Mouse (Mus musculus) G1E (cell line): ENCODE data around the gene Fbxw5. TPM values are rescaled to one million over a fixed set of nuclear protein-coding genes. Genes with fewer than 3 reads are reported as not detected.

Source experiments
- ATAC-seq: 2 replicates; pipeline ENCODE4 v1.8.0; 2016; ENCODE audit warnings: mild to moderate bottlenecking; ENCODE audit not compliant: insufficient number of reproducible peaks, poor library complexity, low FRiP score, severe bottlenecking; ENCODE audit errors: extremely low read depth
- DNase-seq: peaks from one replicate; pipeline ENCODE4 v3.0.0; 2012; ENCODE audit warnings: low spot score
- H3K27me3 ChIP-seq: 2 replicates; pipeline ENCODE4 v1.6.1; 2012; ENCODE audit warnings: mild to moderate bottlenecking, low read length, inconsistent platforms; ENCODE audit not compliant: insufficient read depth
- H3K36me3 ChIP-seq: replicated peaks from 2 replicates; pipeline ENCODE3; 2012; ENCODE audit warnings: mild to moderate bottlenecking, inconsistent platforms
- H3K4me1 ChIP-seq: 2 replicates; pipeline ENCODE4 v1.6.1; 2012; ENCODE audit warnings: low read depth, low read length, inconsistent platforms, mixed read lengths; ENCODE audit not compliant: insufficient read depth
- H3K4me3 ChIP-seq: 2 replicates; pipeline ENCODE4 v1.5.1; 2012; ENCODE audit warnings: low read depth, mild to moderate bottlenecking, inconsistent platforms, low read length, moderate library complexity, mixed read lengths
- H3K9me3 ChIP-seq: replicated peaks from 2 replicates; pipeline ENCODE4 v1.6.1; 2012; ENCODE audit warnings: inconsistent platforms
- CTCF ChIP-seq: IDR thresholded peaks from 2 replicates; pipeline ENCODE4 v1.5.1; 2012; ENCODE audit warnings: low read depth, low read length, inconsistent platforms, mixed read lengths
- GATA1 ChIP-seq: IDR thresholded peaks from 2 replicates; pipeline ENCODE4 v1.6.1; 2012; ENCODE audit warnings: borderline replicate concordance, low read length, inconsistent platforms, mixed read lengths
- GATA2 ChIP-seq: IDR thresholded peaks from 2 replicates; pipeline ENCODE4 v1.6.1; 2012; ENCODE audit warnings: low read depth, low read length, inconsistent platforms, borderline replicate concordance
- POLR2AphosphoS5 ChIP-seq: IDR thresholded peaks from 2 replicates; pipeline ENCODE4 v1.6.1; 2012; ENCODE audit warnings: low read depth, low read length, inconsistent platforms; ENCODE audit not compliant: insufficient replicate concordance
- TAL1 ChIP-seq: conservative IDR thresholded peaks from 2 replicates; pipeline ENCODE4 v1.6.1; 2012; ENCODE audit warnings: low read depth, low read length, inconsistent platforms, mixed read lengths
- polyA plus RNA-seq: library from polyadenylated mRNA; stranded (reverse); fragments of >175 nt; gene quantifications from 2 replicates; pipeline ENCODE4 v1.2.3, GENCODE M21; 2012
- total RNA-seq, 2 experiments: library from RNA; stranded (forward) in 1 of 2; stranded (reverse) in 1 of 2; fragments of 200-1000 nt in 1 of 2; fragments of >200 nt in 1 of 2; fragmentation: Nextera tagmentation in 1 of 2; gene quantifications; 2 replicates each; pipeline ENCODE4 v1.2.3; 2014 to 2017

The Fbxw5 gene
- total and polyA plus RNA-seq, 3 experiments, result 21.1 to 48.3 (median 35.5) TPM

DNA sequence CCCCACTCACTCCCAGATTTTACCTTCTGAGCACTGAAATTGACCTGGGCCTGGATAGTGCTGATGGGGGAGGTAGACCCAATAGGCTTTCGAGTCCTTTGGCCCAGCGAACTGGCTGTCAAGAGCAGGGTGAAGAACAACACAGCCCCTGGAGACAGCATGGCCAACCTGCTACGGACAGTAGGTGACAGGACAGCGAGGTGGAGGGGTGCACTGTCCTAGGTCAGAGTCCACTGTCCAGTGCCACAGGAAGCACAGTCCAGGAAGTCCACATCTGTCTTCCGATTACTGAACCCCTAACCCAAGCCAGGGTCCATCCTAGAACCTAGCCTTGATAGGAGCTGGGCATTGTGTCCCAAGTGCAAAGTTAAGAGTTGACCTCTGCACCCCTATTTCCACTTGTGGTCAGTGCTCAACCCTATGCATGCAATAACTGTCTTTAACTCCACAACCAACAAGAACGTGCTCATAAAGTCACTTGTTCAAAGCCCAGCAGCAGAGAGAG is 427 bp upstream of the Fbxw5 start:
- no peaks in the 10 kb centered on the region for H3K9me3 ChIP-seq
- H3K36me3 ChIP-seq, result peaks cover 36% of the 10 kb centered on the region
- peaks cover 60% of the 10 kb centered on the region for H3K4me1 ChIP-seq
- TF ChIP-seq GATA1, result no peak
- no peak for TF ChIP-seq POLR2AphosphoS5
- no peak for TF ChIP-seq GATA2
- TF ChIP-seq CTCF, result no peak
- TF ChIP-seq TAL1, result no peak
- H3K4me3 ChIP-seq, result peak overlapping the region; percentile 88
- ATAC-seq, result no peak
- DNase-seq, result no peak
- peaks cover 5% of the 10 kb centered on the region; the same call in 1 of the 2 replicates for H3K27me3 ChIP-seq

DNA sequence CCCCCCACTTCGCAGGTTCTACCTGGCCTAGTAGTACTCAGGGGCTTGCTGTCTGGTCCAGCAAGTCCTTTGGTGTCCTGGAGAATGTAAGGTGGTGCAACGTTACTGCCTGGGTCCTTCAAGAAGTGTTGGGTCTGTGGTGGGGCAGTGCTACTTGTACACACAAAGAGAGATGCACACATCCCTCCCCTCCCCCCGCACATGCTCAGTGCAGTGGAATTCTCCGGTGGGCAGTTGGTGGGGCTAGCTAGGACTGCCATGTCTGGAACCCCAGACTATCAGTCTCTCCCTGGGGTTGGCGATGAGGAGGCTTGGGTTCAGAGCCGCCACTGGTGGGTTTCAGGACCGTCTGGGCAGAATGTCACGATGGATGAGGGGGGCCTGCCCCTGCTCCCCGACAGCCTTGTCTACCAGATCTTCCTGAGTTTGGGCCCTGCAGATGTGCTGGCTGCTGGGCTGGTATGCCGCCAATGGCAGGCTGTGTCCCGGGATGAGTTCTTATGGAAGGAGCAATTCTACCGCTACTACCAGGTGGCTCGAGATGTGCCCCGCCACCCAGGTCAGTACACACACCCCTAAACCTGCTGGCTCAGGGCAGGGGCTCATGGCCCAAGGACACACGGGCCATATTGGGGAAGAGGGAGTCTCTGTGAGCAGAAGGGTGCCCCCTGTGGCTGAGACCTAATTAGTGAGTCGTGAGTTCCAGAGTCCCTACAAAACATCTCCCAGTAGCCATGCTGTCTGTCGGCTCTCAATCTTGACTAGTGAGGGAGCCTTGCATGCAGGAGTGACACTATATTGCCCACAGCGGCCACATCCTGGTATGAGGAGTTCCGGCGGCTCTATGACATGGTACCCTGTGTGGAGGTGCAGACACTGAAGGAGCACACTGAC is 1.3 kb downstream of the Fbxw5 start, which contains the start of gene C8g:
C8g (minus strand) TSS at position 127 of the 894 bp plus-strand sequence.
- H3K4me1 ChIP-seq, result peaks cover 58% of the 10 kb centered on the region
- H3K27me3 ChIP-seq, result no peaks in the 10 kb centered on the region
- peaks cover 52% of the 10 kb centered on the region for H3K36me3 ChIP-seq
- no peak for ATAC-seq
- no peak for DNase-seq
- TF ChIP-seq POLR2AphosphoS5 (no peak), TAL1 (no peak), GATA2 (no peak), GATA1 (no peak), CTCF (no peak)
- peak within 1 kb of the TSS; percentile 88 for H3K4me3 ChIP-seq
- H3K9me3 ChIP-seq, result no peaks in the 10 kb centered on the region

DNA sequence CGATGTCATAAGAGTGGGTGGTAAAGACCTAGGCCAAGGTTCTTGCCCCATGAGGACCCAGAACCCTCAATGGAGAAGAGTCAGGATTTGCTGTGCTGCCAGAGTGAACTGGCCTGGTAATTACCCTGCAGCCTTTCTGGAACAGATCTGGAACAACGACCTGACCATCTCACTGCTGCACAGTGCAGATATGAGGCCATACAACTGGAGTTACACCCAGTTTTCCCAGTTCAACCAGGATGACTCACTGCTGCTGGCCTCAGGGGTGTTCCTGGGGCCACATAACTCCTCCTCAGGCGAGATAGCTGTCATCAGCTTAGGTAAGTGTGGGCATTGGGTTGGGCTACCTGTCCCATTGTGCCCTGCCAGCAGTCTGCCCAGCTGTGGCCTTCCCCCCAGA is 2.2 kb downstream of the Fbxw5 start:
- TF ChIP-seq POLR2AphosphoS5 (no peak), GATA2 (no peak), TAL1 (no peak), GATA1 (no peak), CTCF (no peak)
- ATAC-seq (no peak), DNase-seq (no peak)
- H3K4me3 ChIP-seq, result no peak overlapping the region; the same call in 1 of the 2 replicates
- no peaks in the 10 kb centered on the region for H3K9me3 ChIP-seq
- H3K36me3 ChIP-seq, result peaks cover 56% of the 10 kb centered on the region
- no peaks in the 10 kb centered on the region for H3K27me3 ChIP-seq
- H3K4me1 ChIP-seq, result peaks cover 51% of the 10 kb centered on the region

DNA sequence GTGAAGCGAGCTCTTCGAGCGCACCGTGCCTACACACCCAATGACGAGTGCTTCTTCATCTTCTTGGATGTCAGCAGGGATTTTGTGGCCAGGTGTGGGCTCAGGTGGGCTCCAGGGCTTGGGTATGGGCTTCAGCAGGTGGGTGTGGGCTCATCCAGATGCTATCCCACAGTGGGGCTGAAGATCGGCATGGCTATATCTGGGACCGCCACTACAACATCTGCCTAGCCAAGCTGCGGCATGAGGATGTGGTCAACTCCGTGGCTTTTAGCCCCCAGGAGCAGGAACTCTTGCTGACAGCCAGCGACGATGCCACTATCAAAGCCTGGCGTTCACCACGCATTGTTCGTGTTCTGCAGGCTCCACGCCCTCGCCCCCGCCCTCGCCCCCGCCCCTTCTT is 4.0 kb downstream of the Fbxw5 start:
- H3K4me1 ChIP-seq, result peaks cover 33% of the 10 kb centered on the region
- ATAC-seq, result no peak
- H3K4me3 ChIP-seq, result no peak overlapping the region

DNA sequence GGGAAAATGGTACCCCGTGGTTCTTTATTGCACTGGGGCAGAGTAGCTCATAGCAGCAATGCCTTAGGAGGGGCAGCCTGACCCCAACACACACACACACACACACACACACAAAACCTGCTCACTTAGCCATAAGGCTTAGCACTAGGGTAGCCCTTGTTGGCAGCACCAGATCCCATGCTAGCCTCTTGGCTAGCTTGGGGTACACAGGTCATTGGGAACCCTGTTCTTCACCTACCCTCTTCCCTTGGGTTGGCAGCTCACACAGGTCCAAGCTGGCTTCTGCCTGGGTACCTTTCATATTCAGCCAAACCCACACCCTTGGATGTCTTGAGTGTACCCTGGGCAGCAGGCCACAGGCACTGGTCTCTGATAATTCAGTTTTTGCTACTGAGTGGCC is 4.5 kb downstream of the Fbxw5 start:
- DNase-seq (no peak), ATAC-seq (no peak)
- H3K9me3 ChIP-seq, result no peaks in the 10 kb centered on the region
- TF ChIP-seq POLR2AphosphoS5 (no peak), TAL1 (no peak), GATA1 (no peak), GATA2 (no peak), CTCF (no peak)
- peaks cover 56% of the 10 kb centered on the region for H3K36me3 ChIP-seq
- peaks cover 5% of the 10 kb centered on the region; the same call in 1 of the 2 replicates for H3K27me3 ChIP-seq
- H3K4me1 ChIP-seq, result peaks cover 28% of the 10 kb centered on the region
- no peak overlapping the region for H3K4me3 ChIP-seq

More for the DNA sequence above, 4.0 kb downstream of the Fbxw5 start:
- Histone ChIP-seq H3K27me3 (peaks cover 5% of the 10 kb centered on the region; the same call in 1 of the 2 replicates), H3K36me3 (peaks cover 56% of the 10 kb centered on the region), H3K9me3 (no peaks in the 10 kb centered on the region)
- DNase-seq, result no peak
- no peak for TF ChIP-seq POLR2AphosphoS5
- no peak for TF ChIP-seq CTCF
- TF ChIP-seq GATA2, result no peak
- no peak for TF ChIP-seq GATA1
- no peak for TF ChIP-seq TAL1

DNA sequence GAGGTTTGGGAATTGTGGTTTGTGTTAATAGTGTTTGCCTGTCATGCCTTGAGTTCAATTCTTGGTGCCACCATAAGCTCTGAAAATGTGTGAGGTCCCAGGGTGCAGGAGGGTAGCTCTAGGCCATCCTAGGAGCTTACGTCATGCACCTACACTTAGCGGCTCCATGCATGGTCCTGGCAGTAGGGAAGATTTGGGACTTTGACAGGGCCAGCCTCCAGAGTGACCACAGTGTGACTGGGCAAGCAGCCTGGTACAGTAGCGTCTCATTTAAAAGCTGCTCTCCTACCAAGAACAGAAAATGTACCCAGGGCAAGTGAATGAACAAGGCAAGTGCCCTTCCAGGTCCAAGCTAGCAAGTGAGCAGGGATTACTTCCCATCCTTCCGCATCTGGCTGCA is 5.3 kb downstream of the Fbxw5 start:
- ATAC-seq (no peak), DNase-seq (no peak)
- Histone ChIP-seq H3K9me3 (no peaks in the 10 kb centered on the region), H3K4me1 (peaks cover 24% of the 10 kb centered on the region), H3K4me3 (no peak overlapping the region), H3K27me3 (peaks cover 5% of the 10 kb centered on the region; the same call in 1 of the 2 replicates), H3K36me3 (peaks cover 56% of the 10 kb centered on the region)
- TF ChIP-seq TAL1 (no peak), POLR2AphosphoS5 (no peak), GATA2 (no peak), GATA1 (no peak), CTCF (no peak)
